Mouse (Mus musculus): ENCODE data around the gene Ttll8.

Gene Ttll8

GRCm38 (mm10) chr15:88860781-88861180 is 93.4 kb downstream of the Ttll8 start:
- no peak for DNase-seq (ENCODE audit: extremely low spot score)

GRCm38 (mm10) chr15:88859206-88859970 is 94.8 kb downstream of the Ttll8 start:
- no peak for DNase-seq (ENCODE audit: extremely low spot score)

GRCm38 (mm10) chr15:88858707-88859106 is 95.5 kb downstream of the Ttll8 start:
- DNase-seq (ENCODE audit: extremely low spot score) = no peak

- no peak for DNase-seq (ENCODE audit: extremely low spot score)
Measured at GRCm38 (mm10) chr15:88858141-88858541, 96.1 kb downstream of the Ttll8 start.

GRCm38 (mm10) chr15:88857361-88857760 is 96.9 kb downstream of the Ttll8 start:
- DNase-seq (ENCODE audit: extremely low spot score) = no peak

- no peak for DNase-seq (ENCODE audit: extremely low spot score)
Measured at GRCm38 (mm10) chr15:88856613-88857012, 97.6 kb downstream of the Ttll8 start.

- DNase-seq (ENCODE audit: extremely low spot score) = no peak
Measured at GRCm38 (mm10) chr15:88855896-88856417, 98.3 kb downstream of the Ttll8 start.

GRCm38 (mm10) chr15:88854969-88855830 is 99.0 kb downstream of the Ttll8 start:
- DNase-seq (ENCODE audit: extremely low spot score) = no peak

- DNase-seq (ENCODE audit: extremely low spot score) = no peak
Measured at GRCm38 (mm10) chr15:88854119-88854968, 99.9 kb downstream of the Ttll8 start.

GRCm38 (mm10) chr15:88853106-88853505 is 101.1 kb downstream of the Ttll8 start:
- no peak for DNase-seq (ENCODE audit: extremely low spot score)

GRCm38 (mm10) chr15:88851507-88852149 is 102.6 kb downstream of the Ttll8 start:
- no peak for DNase-seq (ENCODE audit: extremely low spot score)

GRCm38 (mm10) chr15:88851076-88851475 is 103.1 kb downstream of the Ttll8 start:
- DNase-seq (ENCODE audit: extremely low spot score) = no peak

GRCm38 (mm10) chr15:88850146-88850826 is 103.9 kb downstream of the Ttll8 start:
- no peak for DNase-seq (ENCODE audit: extremely low spot score)

GRCm38 (mm10) chr15:88849621-88850020 is 104.6 kb downstream of the Ttll8 start:
- no peak for DNase-seq (ENCODE audit: extremely low spot score)

- no peak for DNase-seq (ENCODE audit: extremely low spot score)
Measured at GRCm38 (mm10) chr15:88848661-88849060, 105.6 kb downstream of the Ttll8 start.

- no peak for DNase-seq (ENCODE audit: extremely low spot score)
Measured at GRCm38 (mm10) chr15:88844966-88845365, 109.3 kb downstream of the Ttll8 start.

GRCm38 (mm10) chr15:88843486-88844097 is 110.6 kb downstream of the Ttll8 start:
- DNase-seq (ENCODE audit: extremely low spot score) = no peak

GRCm38 (mm10) chr15:88842300-88842673 is 111.9 kb downstream of the Ttll8 start:
- DNase-seq (ENCODE audit: extremely low spot score) = no peak

GRCm38 (mm10) chr15:88841580-88842299 is 112.5 kb downstream of the Ttll8 start:
- DNase-seq (ENCODE audit: extremely low spot score) = no peak

GRCm38 (mm10) chr15:88841160-88841559 is 113.1 kb downstream of the Ttll8 start:
- DNase-seq (ENCODE audit: extremely low spot score) = no peak
